Mouse (Mus musculus) heart, embryonic 12.5 days (tissue): ENCODE measurements around the gene St6galnac3. TPM values are rescaled to one million over a fixed set of nuclear protein-coding genes. Genes with fewer than 3 reads are reported as not detected.

Experiments
- ATAC-seq: fragments of 200-750 bp; cut with Nextera tagmentation; 2 replicates; pipeline ENCODE4 v1.8.0; 2017; ENCODE audit warnings: moderate TSS enrichment, moderate library complexity; ENCODE audit not compliant: insufficient number of reproducible peaks, low FRiP score
- H3K27ac ChIP-seq: fragments of 300-500 bp; sonication (generic); 2 replicates; pipeline ENCODE4 v1.5.1; 2016; ENCODE audit warnings: mild to moderate bottlenecking, moderate library complexity; ENCODE audit not compliant: poor library complexity, severe bottlenecking
- H3K27me3 ChIP-seq: fragments of 300-500 bp; sonication (generic); replicated peaks from 2 replicates; pipeline ENCODE4 v1.6.1; 2016; ENCODE audit warnings: mild to moderate bottlenecking, moderate library complexity
- H3K36me3 ChIP-seq: fragments of 300-500 bp; sonication (generic); 2 replicates; pipeline ENCODE4 v1.6.1; 2016; ENCODE audit warnings: mild to moderate bottlenecking, moderate library complexity
- H3K4me1 ChIP-seq: fragments of 300-500 bp; sonication (generic); replicated peaks from 2 replicates; pipeline ENCODE4 v1.6.1; 2016; ENCODE audit warnings: mild to moderate bottlenecking
- H3K4me2 ChIP-seq: fragments of 300-500 bp; sonication (generic); 2 replicates; pipeline ENCODE4 v1.6.1; 2016; ENCODE audit warnings: mild to moderate bottlenecking, moderate library complexity
- H3K4me3 ChIP-seq: fragments of 300-500 bp; sonication (generic); 2 replicates; pipeline ENCODE4 v1.5.1; 2016; ENCODE audit warnings: mild to moderate bottlenecking
- H3K9ac ChIP-seq: fragments of 300-500 bp; sonication (generic); 2 replicates; pipeline ENCODE4 v1.6.1; 2016; ENCODE audit warnings: mild to moderate bottlenecking, moderate library complexity
- H3K9me3 ChIP-seq: fragments of 300-500 bp; sonication (generic); replicated peaks from 2 replicates; pipeline ENCODE4 v1.6.1; 2016; ENCODE audit warnings: mild to moderate bottlenecking, moderate library complexity
- WGBS: fragments of 180-500 bp; shearing (Covaris S2); methylation state at CpG from one replicate; pipeline ENCODE4 v1.1.7; 2016; 5-methylcytosine and 5-hydroxymethylcytosine counted together
- polyA plus RNA-seq: library from polyadenylated mRNA; unstranded; fragments of >200 nt; fragmentation: Nextera tagmentation; extraction: Ambion mirVana; gene quantifications from 2 replicates; pipeline ENCODE4 v1.2.1, GENCODE M21; 2016

St6galnac3 gene
- polyA plus RNA-seq, 1 experiment from 2014 or later, result 27.0 TPM

GRCm38 (mm10) chr3:153472583-153473471 is 252.1 kb downstream of the St6galnac3 start:
- Histone ChIP-seq H3K9me3 (no peaks in the 10 kb centered on the region), H3K4me3 (no peak overlapping the region), H3K36me3 (no peaks in the 10 kb centered on the region), H3K27ac (no peak overlapping the region), H3K27me3 (no peaks in the 10 kb centered on the region), H3K4me2 (no peak overlapping the region), H3K9ac (no peak overlapping the region), H3K4me1 (no peaks in the 10 kb centered on the region)
- no peak for ATAC-seq
- 79% methylated on average over 11 of the region's 11 CpGs for WGBS

GRCm38 (mm10) chr3:153463849-153464248 is 261.1 kb downstream of the St6galnac3 start:
- no peak overlapping the region for H3K27ac ChIP-seq
- H3K4me1 ChIP-seq, result no peaks in the 10 kb centered on the region
- H3K9ac ChIP-seq, result no peak overlapping the region
- 84% methylated on average over 6 of the region's 6 CpGs for WGBS
- peaks cover 7% of the 10 kb centered on the region; the same call in 1 of the 2 replicates for H3K9me3 ChIP-seq
- H3K4me2 ChIP-seq, result no peak overlapping the region
- H3K36me3 ChIP-seq, result peaks cover 9% of the 10 kb centered on the region; the same call in 1 of the 2 replicates
- H3K4me3 ChIP-seq, result no peak overlapping the region
- no peaks in the 10 kb centered on the region for H3K27me3 ChIP-seq
- no peak for ATAC-seq

- Histone ChIP-seq H3K4me2 (no peak overlapping the region), H3K4me1 (no peaks in the 10 kb centered on the region), H3K27ac (no peak overlapping the region), H3K9ac (no peak overlapping the region), H3K4me3 (no peak overlapping the region), H3K27me3 (no peaks in the 10 kb centered on the region), H3K9me3 (peaks cover 11% of the 10 kb centered on the region; the same call in 1 of the 2 replicates), H3K36me3 (peaks cover 3% of the 10 kb centered on the region; the same call in 1 of the 2 replicates)
- 95% methylated on average over 4 of the region's 4 CpGs for WGBS
- no peak for ATAC-seq
These were observed 264.8 kb downstream of the St6galnac3 start for GRCm38 (mm10) chr3:153460173-153460572.

GRCm38 (mm10) chr3:153458593-153458992 is 266.4 kb downstream of the St6galnac3 start:
- Histone ChIP-seq H3K4me1 (no peaks in the 10 kb centered on the region), H3K9me3 (peaks cover 11% of the 10 kb centered on the region; the same call in 1 of the 2 replicates), H3K4me3 (no peak overlapping the region), H3K27ac (no peak overlapping the region), H3K36me3 (peaks cover 3% of the 10 kb centered on the region; the same call in 1 of the 2 replicates), H3K9ac (no peak overlapping the region), H3K4me2 (no peak overlapping the region), H3K27me3 (no peaks in the 10 kb centered on the region)
- WGBS, result 79% methylated on average over 3 of the region's 3 CpGs
- no peak for ATAC-seq

- 0 out of 2 replicates have a peak, but pooled peaks have one; percentile 33 for ATAC-seq
- no peak overlapping the region for H3K9ac ChIP-seq
- peaks cover 3% of the 10 kb centered on the region; the same call in 1 of the 2 replicates for H3K36me3 ChIP-seq
- no peak overlapping the region for H3K4me3 ChIP-seq
- 94% methylated on average over 4 of the region's 4 CpGs for WGBS
- H3K9me3 ChIP-seq, result peaks cover 11% of the 10 kb centered on the region; the same call in 1 of the 2 replicates
- no peaks in the 10 kb centered on the region for H3K4me1 ChIP-seq
- H3K27me3 ChIP-seq, result no peaks in the 10 kb centered on the region
- no peak overlapping the region for H3K27ac ChIP-seq
- H3K4me2 ChIP-seq, result no peak overlapping the region
These were observed 267.3 kb downstream of the St6galnac3 start for GRCm38 (mm10) chr3:153457701-153458100.

GRCm38 (mm10) chr3:153457203-153457602 is 267.8 kb downstream of the St6galnac3 start:
- Histone ChIP-seq H3K27ac (no peak overlapping the region), H3K4me2 (no peak overlapping the region), H3K9me3 (peaks cover 11% of the 10 kb centered on the region; the same call in 1 of the 2 replicates), H3K4me3 (no peak overlapping the region), H3K9ac (no peak overlapping the region), H3K27me3 (no peaks in the 10 kb centered on the region), H3K4me1 (no peaks in the 10 kb centered on the region), H3K36me3 (peaks cover 3% of the 10 kb centered on the region; the same call in 1 of the 2 replicates)
- 70% methylated on average over 2 of the region's 2 CpGs for WGBS
- ATAC-seq, result no peak

GRCm38 (mm10) chr3:153456227-153456626 is 268.7 kb downstream of the St6galnac3 start:
- no peak overlapping the region for H3K9ac ChIP-seq
- no peak overlapping the region for H3K4me3 ChIP-seq
- no peaks in the 10 kb centered on the region for H3K27me3 ChIP-seq
- H3K4me1 ChIP-seq, result no peaks in the 10 kb centered on the region
- no peak overlapping the region for H3K4me2 ChIP-seq
- 85% methylated on average over 5 of the region's 5 CpGs for WGBS
- peaks cover 11% of the 10 kb centered on the region; the same call in 1 of the 2 replicates for H3K9me3 ChIP-seq
- peaks cover 3% of the 10 kb centered on the region; the same call in 1 of the 2 replicates for H3K36me3 ChIP-seq
- no peak for ATAC-seq
- H3K27ac ChIP-seq, result no peak overlapping the region

GRCm38 (mm10) chr3:153453127-153454049 is 271.6 kb downstream of the St6galnac3 start:
- H3K9ac ChIP-seq, result no peak overlapping the region
- H3K36me3 ChIP-seq, result no peaks in the 10 kb centered on the region
- H3K27ac ChIP-seq, result no peak overlapping the region
- no peaks in the 10 kb centered on the region for H3K4me1 ChIP-seq
- no peak overlapping the region for H3K4me2 ChIP-seq
- no peak overlapping the region for H3K4me3 ChIP-seq
- ATAC-seq, result no peak
- WGBS, result 87% methylated on average over 7 of the region's 7 CpGs
- no peaks in the 10 kb centered on the region for H3K27me3 ChIP-seq
- H3K9me3 ChIP-seq, result peaks cover 5% of the 10 kb centered on the region; the same call in 1 of the 2 replicates

GRCm38 (mm10) chr3:153452299-153452996 is 272.5 kb downstream of the St6galnac3 start:
- Histone ChIP-seq H3K9ac (no peak overlapping the region), H3K9me3 (peaks cover under 1% of the 10 kb centered on the region; the same call in 1 of the 2 replicates), H3K27me3 (no peaks in the 10 kb centered on the region), H3K4me1 (no peaks in the 10 kb centered on the region), H3K36me3 (no peaks in the 10 kb centered on the region), H3K4me3 (no peak overlapping the region), H3K27ac (no peak overlapping the region), H3K4me2 (no peak overlapping the region)
- no peak for ATAC-seq
- WGBS, result 90% methylated on average over 3 of the region's 3 CpGs

- H3K27me3 ChIP-seq, result no peaks in the 10 kb centered on the region
- WGBS, result 88% methylated on average over 9 of the region's 9 CpGs
- H3K9ac ChIP-seq, result no peak overlapping the region
- no peak overlapping the region for H3K27ac ChIP-seq
- no peaks in the 10 kb centered on the region for H3K4me1 ChIP-seq
- no peaks in the 10 kb centered on the region for H3K9me3 ChIP-seq
- no peak; the same call in 1 of the 2 replicates for ATAC-seq
- no peak overlapping the region for H3K4me2 ChIP-seq
- no peaks in the 10 kb centered on the region for H3K36me3 ChIP-seq
- no peak overlapping the region for H3K4me3 ChIP-seq
These were observed 283.6 kb downstream of the St6galnac3 start for GRCm38 (mm10) chr3:153441329-153441728.
